Mouse (Mus musculus): Measurements from ENCODE around the gene Itga2b.

The Itga2b gene

GRCm38 (mm10) chr11:102436471-102436790, 33.5 kb downstream of the Itga2b start:
- in situ Hi-C loops (cut with MboI, MseI): no loop called here

DNA sequence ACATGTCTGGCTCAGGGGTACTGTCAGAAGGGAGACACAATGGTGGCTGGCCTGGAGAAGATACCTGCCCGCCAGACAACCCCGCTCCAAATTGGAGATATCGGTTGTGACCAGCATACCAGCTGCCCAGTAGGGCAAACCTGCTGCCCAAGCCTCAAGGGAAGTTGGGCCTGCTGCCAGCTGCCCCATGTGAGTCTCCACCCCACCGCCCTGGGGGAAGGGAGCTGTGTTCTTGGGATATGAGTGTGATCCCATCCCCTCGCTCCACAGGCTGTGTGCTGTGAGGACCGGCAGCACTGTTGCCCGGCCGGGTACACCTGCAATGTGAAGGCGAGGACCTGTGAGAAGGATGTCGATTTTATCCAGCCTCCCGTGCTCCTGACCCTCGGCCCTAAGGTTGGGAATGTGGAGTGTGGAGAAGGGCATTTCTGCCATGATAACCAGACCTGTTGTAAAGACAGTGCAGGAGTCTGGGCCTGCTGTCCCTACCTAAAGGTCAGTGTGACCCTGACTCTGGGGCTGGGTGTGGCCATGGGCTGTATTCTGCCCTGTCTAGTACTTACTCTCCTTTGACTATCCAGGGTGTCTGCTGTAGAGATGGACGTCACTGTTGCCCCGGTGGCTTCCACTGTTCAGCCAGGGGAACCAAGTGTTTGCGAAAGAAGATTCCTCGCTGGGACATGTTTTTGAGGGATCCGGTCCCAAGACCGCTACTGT, 34.0 kb downstream of the Itga2b start:
- in situ Hi-C loops (cut with MboI, MseI): no loop called here

DNA sequence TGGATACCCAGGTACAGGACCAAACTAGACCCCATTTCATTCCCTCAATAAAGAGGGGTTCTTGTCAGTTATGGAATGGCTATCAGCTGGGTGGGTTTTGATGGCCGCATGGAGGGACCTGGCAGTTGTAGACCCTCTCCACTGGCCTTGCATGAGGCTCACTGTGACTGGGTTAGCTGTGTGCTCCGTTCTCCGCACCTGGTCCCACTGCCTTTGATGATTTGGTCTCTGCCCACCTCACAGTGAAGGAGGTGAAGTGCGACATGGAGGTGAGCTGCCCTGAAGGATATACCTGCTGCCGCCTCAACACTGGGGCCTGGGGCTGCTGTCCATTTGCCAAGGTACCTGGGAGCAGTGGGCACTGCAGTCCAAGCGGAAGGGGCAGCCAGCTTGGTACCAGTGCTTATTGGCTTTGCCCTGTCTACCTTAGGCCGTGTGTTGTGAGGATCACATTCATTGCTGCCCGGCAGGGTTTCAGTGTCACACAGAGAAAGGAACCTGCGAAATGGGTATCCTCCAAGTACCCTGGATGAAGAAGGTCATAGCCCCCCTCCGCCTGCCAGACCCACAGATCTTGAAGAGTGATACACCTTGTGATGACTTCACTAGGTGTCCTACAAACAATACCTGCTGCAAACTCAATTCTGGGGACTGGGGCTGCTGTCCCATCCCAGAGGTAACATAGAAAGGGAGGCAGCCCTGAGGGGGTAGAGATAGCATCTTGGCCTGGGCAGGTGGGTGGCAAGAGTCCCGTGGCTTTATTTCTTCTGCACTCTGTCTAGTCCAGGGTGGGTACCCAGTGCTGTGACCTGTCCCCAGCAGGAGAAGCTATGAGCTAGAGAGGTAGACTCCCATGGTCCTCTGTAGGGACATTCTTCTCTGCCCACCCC, 34.9 kb downstream of the Itga2b start:
- in situ Hi-C loops (cut with MboI, MseI): loop anchor here (5.0 kb wide), 1 partner anchor 123 kb away; no protein-coding TSS in a partner anchor

DNA sequence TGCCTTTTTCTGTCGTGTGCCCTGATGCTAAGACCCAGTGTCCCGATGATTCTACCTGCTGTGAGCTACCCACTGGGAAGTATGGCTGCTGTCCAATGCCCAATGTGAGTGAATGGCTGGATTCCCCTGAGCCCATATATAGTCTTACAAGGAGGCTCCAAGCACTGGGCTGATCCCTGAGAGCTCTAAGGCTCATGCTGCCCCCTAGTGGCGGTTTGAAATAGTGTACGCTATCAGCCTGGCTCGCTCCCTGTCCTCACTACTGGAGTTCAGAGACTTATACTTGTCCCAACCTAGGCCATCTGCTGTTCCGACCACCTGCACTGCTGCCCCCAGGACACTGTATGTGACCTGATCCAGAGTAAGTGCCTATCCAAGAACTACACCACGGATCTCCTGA, 35.5 kb downstream of the Itga2b start:
- in situ Hi-C loops (cut with MboI, MseI): loop anchor here (5.0 kb wide), 1 partner anchor 122 kb away; no protein-coding TSS in a partner anchor

GRCm38 (mm10) chr11:102433866-102434265, 36.1 kb downstream of the Itga2b start:
- in situ Hi-C loops (cut with MboI, MseI): loop anchor here (5.0 kb wide), 1 partner anchor 122 kb away; no protein-coding TSS in a partner anchor

- in situ Hi-C loops (cut with MboI, MseI): loop anchor here (5.0 kb wide), 1 partner anchor 121 kb away; no protein-coding TSS in a partner anchor
Measured at GRCm38 (mm10) chr11:102432896-102433295, 37.0 kb downstream of the Itga2b start.

DNA sequence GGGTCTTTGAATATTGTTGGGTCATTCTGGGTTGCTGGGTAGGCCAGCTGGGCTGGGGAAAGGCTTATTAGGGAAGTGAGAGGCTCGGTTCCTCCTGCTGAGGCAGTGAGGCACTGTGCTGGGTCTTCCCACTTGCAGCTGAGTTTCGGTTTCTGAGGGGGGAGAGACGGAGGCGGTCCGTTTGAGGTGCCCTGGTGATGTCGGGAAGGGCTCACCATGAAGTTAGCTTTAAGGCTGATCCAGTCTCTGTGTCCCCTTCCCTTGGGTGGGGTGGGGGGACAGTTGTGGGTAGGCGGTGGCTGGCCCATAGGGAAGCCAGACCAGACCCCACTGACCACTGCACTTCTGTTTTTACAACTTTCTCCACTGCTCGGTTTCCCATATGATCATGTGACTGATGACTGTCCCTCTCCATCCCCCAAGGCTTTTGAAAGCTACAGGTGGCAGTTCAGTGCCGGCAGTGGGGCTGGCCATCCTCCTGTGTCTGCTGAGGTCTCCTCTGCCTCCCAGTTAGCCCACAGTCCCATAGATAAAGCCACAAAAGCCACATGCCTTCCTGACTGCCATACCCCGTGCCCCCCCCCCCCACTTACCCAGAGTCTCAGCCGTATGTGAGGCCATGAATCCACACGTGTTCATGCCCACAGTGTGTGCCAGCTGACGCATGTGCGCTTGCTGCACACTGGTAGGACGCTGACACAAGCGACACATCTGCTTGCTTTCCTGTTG, 37.6 kb downstream of the Itga2b start:
- in situ Hi-C loops (cut with MboI, MseI): loop anchor here (5.0 kb wide), 1 partner anchor 120 kb away; no protein-coding TSS in a partner anchor

DNA sequence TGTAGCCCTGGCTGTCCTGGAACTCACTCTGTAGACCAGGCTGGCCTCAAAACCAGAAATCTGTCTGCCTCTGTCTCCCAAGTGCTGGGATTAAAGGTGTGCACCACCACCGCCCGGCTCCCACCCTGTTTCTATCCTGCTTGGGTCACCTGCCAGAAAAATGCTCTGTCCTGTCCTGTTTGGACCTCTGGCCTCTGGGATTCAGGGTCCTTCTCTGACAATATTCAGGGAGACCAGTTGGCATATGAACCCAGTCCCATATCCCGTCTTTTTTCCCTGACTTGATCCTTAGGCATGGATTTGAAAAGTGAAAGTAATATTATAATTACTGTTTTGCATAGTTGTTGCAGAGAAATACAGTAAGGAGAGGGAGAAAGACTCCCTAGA, 38.2 kb downstream of the Itga2b start:
- in situ Hi-C loops (cut with MboI, MseI): loop anchor here (5.0 kb wide), 1 partner anchor 119 kb away; no protein-coding TSS in a partner anchor

GRCm38 (mm10) chr11:102431018-102431645, 38.8 kb downstream of the Itga2b start:
- in situ Hi-C loops (cut with MboI, MseI): loop anchor here (5.0 kb wide), 1 partner anchor 119 kb away; no protein-coding TSS in a partner anchor

DNA sequence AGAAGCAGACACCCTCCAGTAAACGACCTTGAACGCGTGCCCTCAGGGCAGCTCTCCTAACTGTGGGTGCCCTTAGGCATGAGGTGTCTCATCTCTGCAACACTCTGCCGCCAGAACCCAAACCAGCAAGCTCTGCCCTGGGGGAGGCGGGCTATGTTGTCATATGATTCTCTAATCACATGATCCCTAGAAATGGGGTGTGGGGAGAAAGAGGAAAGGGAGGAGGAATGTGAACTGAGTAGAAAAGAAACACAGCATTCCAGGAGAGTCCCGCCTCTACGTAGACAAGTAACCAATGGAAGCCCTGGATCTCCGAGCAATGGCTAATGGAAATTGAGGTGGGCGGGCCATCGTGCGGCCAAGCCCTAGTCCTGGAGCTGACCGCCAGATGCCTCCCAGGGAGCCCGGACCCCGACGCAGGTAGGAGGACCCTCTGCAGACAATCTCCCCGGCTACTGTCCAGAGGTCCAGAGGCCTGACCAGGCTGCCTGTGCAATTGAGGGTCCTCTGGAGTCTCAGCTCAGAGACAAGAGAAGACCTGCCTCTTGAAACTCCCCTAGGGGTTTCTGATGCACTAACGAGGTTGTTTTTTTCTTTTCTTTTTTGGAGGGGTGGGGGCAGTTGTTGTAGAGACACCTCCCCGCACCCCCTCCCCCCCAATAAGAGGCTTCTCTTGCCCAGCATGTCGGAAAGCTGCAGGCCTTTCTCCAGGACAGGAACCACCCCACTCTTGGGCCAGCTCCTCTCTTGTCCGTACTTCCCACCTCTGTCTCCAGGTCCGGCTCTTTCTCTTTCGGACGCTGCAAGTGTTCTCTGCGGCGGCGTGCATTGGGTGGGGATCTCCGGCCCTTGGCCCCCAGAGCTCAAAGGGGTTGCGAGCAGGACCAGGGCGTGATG, 39.6 kb downstream of the Itga2b start, which contains the start of gene Grn:
Gene Grn, plus strand, starts transcription at position 195 of the 897 bp plus-strand sequence.
- in situ Hi-C loops (cut with MboI, MseI): loop anchor here (5.0 kb wide), 1 partner anchor 118 kb away; no protein-coding TSS in a partner anchor

DNA sequence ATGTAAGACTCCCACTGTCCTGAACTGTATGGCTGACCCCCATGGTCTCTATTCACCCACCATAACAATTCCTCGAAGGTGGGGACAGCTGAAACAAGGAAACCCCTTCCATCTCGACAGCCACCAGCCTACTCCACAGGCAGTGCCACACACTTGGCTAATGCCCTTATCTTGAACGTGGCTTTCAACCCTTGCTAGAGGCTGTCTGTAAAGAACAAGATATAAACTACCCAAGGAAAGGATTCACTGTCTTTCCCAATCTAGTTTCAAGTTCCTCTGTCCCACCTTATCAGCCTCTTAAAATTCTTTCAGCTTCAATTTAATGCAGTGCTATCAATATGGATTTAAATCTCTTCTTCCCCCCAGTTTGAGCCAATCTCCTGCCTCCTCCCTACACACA, 40.4 kb downstream of the Itga2b start:
- in situ Hi-C loops (cut with MboI, MseI): no loop called here

DNA sequence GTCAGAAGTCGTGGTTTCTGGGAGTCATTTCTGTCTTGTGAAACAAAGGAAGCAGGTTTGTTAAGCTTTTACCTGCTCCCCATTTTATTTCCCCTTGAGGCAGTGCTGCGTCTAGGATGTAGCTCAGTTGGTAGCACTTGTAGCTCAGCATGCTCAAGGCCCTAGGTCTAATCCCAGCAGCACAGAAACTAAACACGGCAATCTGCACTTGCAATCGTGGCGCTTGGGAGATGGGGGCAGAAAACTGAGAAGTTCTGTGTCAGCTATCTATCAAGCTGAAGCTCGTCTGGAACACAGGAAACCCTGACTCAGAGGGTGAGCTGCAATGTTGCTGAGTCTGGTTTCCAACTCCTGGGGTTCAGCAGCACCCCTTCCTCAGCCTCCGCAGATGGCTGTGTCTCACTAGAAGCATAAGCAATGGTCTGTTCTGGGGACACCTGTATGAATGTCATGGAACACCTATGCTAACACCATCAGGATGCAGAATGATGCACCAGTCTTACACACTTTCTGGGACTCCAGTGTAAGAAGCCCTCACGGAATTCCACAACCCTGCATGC, 40.9 kb downstream of the Itga2b start:
- in situ Hi-C loops (cut with MboI, MseI): no loop called here

DNA sequence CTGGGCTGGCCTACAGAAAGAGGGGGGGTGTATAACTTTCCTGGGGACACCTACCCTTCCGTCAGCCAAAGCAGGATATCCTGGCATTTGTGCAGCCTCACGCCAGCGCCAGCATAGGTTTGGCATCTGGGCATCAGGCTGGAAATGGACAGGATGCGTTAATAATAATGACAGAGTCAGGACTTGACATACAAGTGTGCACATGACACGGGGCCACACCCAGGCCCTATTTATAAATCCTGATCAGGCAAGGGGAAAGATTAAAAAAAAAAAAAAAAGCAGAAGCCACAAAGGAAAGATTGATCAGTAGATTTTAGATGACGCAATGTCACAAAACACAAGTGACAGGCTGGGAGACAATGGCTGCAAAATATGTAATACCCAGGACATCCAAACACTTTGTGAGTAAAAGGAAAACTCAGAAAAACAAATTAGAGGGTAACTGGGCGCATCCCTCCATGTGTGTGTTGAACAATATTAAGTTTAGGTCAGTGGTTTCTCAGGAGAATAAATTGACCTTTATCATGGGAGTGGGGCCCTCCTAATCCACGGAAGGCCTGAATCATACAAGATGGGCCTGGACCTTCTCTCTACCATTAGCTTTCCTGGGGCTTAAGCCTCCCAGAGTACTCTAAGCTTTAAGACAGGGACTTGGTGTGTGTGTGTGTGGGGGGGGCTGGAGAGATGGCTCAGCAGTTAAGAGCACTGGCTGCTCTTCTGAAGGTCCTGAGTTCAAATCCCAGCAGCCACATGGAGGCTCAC, 44.2 kb downstream of the Itga2b start:
- in situ Hi-C loops (cut with MboI, MseI): no loop called here

GRCm38 (mm10) chr11:102424666-102425065, 45.3 kb downstream of the Itga2b start:
- in situ Hi-C loops (cut with MboI, MseI): loop anchor here (25.0 kb wide), 1 partner anchor 962 kb away; the partner anchor contains the start of genes Rnd2 and Vat1

GRCm38 (mm10) chr11:102421559-102421958, 48.4 kb downstream of the Itga2b start:
- in situ Hi-C loops (cut with MboI, MseI): loop anchor here (25.0 kb wide), 1 partner anchor 959 kb away; the partner anchor contains the start of genes Rnd2 and Vat1

GRCm38 (mm10) chr11:102418887-102419286, 51.0 kb downstream of the Itga2b start:
- in situ Hi-C loops (cut with MboI, MseI): loop anchor here (25.0 kb wide), 1 partner anchor 957 kb away; the partner anchor contains the start of genes Rnd2 and Vat1

DNA sequence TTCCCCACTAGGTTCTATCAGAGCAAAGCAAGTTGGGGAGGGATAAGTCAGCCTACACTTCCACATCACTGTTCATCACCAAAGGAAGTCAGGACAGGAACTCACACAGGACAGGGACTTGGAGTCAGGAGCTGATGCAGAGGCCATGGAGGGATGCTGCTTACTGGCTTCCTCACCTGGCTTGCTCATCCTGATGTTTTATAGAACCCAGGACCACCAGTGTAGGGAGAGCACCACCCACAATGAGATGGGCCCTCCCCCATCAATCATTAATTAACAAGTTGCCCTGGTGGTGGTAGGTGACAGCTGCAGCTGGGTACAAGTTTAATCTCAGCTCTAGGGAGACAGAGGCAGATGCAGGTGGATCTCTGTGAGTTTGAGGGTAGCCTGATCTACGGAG, 52.8 kb downstream of the Itga2b start:
- in situ Hi-C loops (cut with MboI, MseI): loop anchor here (25.0 kb wide), 1 partner anchor 955 kb away; the partner anchor contains the start of genes Rnd2 and Vat1

DNA sequence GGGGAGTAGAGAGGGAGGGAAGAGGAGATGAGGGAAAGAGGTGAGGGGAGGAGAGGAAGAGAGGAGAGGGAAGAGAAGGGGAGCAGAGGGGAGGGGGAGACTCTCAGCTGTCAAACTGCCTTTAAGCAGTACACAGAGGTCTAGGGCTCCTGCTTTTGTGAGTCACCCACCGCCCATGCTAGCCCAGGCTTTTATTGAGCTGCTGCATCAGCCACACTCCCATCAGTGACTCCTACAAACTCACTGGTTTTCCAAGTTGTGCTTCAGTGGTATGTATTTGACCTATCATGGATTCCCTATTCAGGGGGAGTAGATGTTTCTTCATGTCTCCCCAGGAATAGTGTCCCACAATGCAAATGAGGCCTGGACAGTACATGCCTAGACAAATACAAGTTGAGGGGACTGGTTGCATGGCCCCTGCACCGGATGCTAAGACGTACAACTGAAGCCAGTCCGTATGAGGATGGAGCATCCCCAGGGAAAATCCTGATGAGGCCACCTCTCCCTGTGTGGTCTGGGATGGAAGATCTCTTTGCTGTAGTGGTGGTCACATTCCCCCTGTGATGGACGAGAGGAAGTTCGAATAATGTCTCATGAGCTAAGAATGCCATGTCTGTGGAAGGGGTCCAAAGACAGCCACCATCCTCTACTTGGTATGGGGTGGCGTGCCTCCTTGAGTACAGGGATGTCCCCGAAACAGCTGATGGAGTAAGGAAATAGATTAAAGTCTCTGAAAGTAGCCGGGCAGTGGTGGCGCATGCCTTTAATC, 54.7 kb downstream of the Itga2b start:
- in situ Hi-C loops (cut with MboI, MseI): loop anchor here (25.0 kb wide), 1 partner anchor 953 kb away; the partner anchor contains the start of genes Rnd2 and Vat1
